Mouse (Mus musculus): Measurements from ENCODE around the gene Rasal3. TPM values are rescaled to one million over a fixed set of nuclear protein-coding genes. Genes with fewer than 3 reads are reported as not detected.

Gene Rasal3
- polyA plus RNA-seq, 1 experiment from 2014 or later = 0.70 TPM

DNA sequence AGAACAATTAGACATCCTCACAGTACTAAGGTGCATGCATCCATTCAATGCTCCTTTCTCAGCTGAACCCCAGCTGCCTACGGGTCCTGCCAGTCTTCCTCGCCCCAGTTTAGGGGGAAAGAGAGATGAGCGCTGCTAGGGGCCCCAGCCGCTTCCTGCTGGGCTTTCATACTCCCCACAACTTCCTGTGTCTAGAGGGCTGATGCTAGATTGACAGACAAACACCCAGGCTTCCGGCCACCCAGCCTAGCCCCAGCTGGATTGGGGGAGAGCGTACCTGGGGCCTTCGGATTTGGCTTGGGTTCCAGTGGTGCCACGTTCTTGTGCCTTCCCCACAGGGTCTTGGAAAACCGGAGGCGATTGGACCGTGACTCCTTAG is 615 bp downstream of the Rasal3 start:
- Histone ChIP-seq H3K36me3 (ENCODE audit: control insufficient read depth, insufficient read depth, low read length) (no peaks in the 10 kb centered on the region), H3K4me1 (ENCODE audit: control insufficient read depth, insufficient read depth, low read length) (no peaks in the 10 kb centered on the region), H3K9me3 (ENCODE audit: control insufficient read depth, low read length) (no peaks in the 10 kb centered on the region), H3K27me3 (ENCODE audit: control insufficient read depth, insufficient read depth, low read length) (peaks cover 5% of the 10 kb centered on the region), H3K4me3 (ENCODE audit: low read depth, low read length) (no peak overlapping the region), H3K4me2 (no peak overlapping the region), H3K27ac (ENCODE audit: low read depth, low read length) (no peak overlapping the region), H3K9ac (ENCODE audit: low read length) (no peak overlapping the region)
- no peak for DNase-seq (ENCODE audit: low spot score, missing footprints)
- 77% methylated on average over 11 of the region's 11 CpGs for WGBS
- no peak for ATAC-seq (ENCODE audit: low FRiP score)

DNA sequence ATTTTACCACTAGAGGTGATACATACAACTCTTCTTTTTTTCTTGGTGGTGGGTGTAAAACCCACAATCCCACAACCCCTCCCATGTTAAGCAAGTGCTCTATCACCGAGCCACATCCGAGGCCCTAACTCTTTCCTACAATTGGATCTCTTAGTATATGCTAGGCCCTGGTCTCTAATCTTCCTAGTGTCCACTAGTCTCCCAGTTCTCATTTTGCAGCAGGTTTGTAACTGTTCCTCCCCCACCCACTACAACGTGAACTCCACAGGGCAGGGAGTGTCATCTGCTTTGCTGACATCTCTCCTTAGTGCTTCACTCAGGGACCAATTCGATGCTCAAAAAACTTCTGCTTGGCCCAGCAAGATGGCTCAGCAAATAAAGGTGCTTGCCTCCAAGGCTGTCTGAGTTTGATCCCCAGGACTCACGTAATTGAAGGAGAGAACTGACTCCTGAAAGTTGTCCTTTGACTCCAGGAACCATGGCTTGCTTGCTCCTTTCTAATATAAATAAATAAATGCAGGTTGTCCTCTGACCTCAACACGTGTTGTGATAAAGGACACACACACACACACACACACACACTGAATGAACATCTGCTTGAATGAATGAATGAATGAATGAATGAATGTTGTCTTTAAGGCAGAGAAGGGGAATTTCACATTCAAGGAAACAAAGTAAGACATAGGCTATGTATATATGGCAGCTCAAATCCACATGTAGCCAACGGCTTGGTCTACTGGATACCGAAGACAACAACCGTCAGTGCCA is 1.2 kb downstream of the Rasal3 start:
- no peak overlapping the region for H3K9ac ChIP-seq (ENCODE audit: low read length)

DNA sequence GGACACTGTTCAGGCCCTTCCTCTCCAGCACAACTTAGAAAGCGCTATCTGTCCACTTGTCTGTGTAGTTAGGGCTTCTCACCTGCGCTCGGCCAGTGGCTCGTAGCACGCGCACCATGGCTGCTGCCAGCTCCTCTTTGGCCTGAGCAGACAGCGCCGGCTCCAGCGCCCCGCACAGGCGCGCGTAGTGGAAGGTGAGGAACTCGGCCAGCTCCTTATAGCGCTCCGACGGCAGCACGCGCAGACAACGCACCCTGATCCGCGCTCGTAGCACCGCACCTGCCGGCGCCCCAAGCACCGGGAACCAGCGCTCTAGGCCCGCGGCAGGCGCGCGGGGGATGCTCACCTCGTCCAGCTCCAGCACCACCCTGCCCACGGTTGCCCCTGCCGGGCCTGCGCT is 7.1 kb downstream of the Rasal3 start:
- DNase-seq (ENCODE audit: low spot score, missing footprints) (no peak), ATAC-seq (ENCODE audit: low FRiP score) (no peak)
- Histone ChIP-seq H3K36me3 (ENCODE audit: control insufficient read depth, insufficient read depth, low read length) (no peaks in the 10 kb centered on the region), H3K27ac (ENCODE audit: low read depth, low read length) (no peak overlapping the region), H3K4me1 (ENCODE audit: control insufficient read depth, insufficient read depth, low read length) (no peaks in the 10 kb centered on the region), H3K9ac (ENCODE audit: low read length) (no peak overlapping the region), H3K4me3 (ENCODE audit: low read depth, low read length) (no peak overlapping the region), H3K4me2 (peak overlapping the region; percentile 23), H3K9me3 (ENCODE audit: control insufficient read depth, low read length) (no peaks in the 10 kb centered on the region), H3K27me3 (ENCODE audit: control insufficient read depth, insufficient read depth, low read length) (peaks cover 48% of the 10 kb centered on the region)
- WGBS = 4% methylated on average over 37 of the region's 37 CpGs

More for the DNA sequence above, 1.2 kb downstream of the Rasal3 start:
- no peak for ATAC-seq (ENCODE audit: low FRiP score)
- DNase-seq (ENCODE audit: low spot score, missing footprints) = no peak
- no peaks in the 10 kb centered on the region for H3K9me3 ChIP-seq (ENCODE audit: control insufficient read depth, low read length)
- H3K27ac ChIP-seq (ENCODE audit: low read depth, low read length) = no peak overlapping the region
- H3K4me3 ChIP-seq (ENCODE audit: low read depth, low read length) = no peak overlapping the region
- WGBS = 85% methylated on average over 9 of the region's 9 CpGs
- no peak overlapping the region for H3K4me2 ChIP-seq
- H3K36me3 ChIP-seq (ENCODE audit: control insufficient read depth, insufficient read depth, low read length) = no peaks in the 10 kb centered on the region
- peaks cover 10% of the 10 kb centered on the region for H3K27me3 ChIP-seq (ENCODE audit: control insufficient read depth, insufficient read depth, low read length)
- H3K4me1 ChIP-seq (ENCODE audit: control insufficient read depth, insufficient read depth, low read length) = no peaks in the 10 kb centered on the region

DNA sequence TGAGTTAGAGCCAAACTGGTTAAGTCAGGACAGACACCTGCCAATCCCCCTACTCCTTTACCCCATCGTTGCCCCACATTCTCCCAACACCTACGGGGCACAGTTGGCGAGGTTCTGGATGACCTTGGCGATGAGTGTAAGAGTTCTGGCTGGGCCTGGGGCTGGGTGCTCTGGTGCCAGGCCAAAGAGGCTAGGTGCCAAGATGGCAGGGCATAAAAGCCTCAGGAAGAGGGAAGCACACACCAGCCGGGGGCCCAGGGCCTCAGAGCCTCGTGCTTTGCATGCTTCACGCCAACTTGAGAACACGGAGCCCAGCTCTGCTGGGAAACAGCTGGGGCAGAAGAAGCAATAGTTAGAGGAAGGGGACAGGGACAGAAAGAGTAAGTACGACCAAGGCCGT is 9.4 kb downstream of the Rasal3 start:
- DNase-seq (ENCODE audit: low spot score, missing footprints) (no peak), ATAC-seq (ENCODE audit: low FRiP score) (no peak)
- no peak overlapping the region for H3K4me2 ChIP-seq
- no peaks in the 10 kb centered on the region for H3K36me3 ChIP-seq (ENCODE audit: control insufficient read depth, insufficient read depth, low read length)
- no peak overlapping the region for H3K9ac ChIP-seq (ENCODE audit: low read length)
- no peak overlapping the region for H3K27ac ChIP-seq (ENCODE audit: low read depth, low read length)
- no peaks in the 10 kb centered on the region for H3K4me1 ChIP-seq (ENCODE audit: control insufficient read depth, insufficient read depth, low read length)
- 86% methylated on average over 10 of the region's 10 CpGs for WGBS
- H3K27me3 ChIP-seq (ENCODE audit: control insufficient read depth, insufficient read depth, low read length) = peaks cover 53% of the 10 kb centered on the region
- no peaks in the 10 kb centered on the region for H3K9me3 ChIP-seq (ENCODE audit: control insufficient read depth, low read length)
- H3K4me3 ChIP-seq (ENCODE audit: low read depth, low read length) = no peak overlapping the region

DNA sequence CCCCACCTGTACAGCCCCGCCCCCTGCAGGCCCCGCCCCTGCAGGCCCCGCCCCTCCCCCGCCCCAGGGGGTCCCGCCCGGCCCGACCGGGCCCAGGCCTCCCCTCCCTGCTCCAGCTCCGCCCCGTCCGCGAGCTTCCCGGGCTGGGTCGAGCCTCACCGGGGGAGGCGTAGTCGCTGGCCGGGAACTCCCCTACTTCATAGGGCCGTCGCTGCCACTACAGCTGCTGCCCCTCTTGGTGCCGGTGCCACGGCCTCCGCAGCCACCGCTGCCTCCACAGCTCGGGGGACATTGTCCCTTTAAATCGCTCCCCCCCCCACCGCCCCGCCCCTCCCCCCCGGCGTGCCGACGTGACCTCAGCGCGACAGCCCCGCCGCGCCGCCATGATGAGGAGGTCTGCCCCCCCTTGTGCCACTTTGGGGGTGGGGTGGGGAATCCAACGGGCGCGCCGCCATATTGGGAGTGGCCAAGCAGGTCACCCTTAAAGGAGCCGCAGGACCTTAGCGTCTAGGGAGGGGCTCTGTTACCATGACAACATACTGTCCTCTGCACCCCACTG is 14.2 kb downstream of the Rasal3 start, which contains the start of gene Wiz:
Gene Wiz, minus strand, starts transcription at position 339 of the 559 bp plus-strand sequence.
- WGBS = 2% methylated on average over 24 of the region's 44 CpGs
- Histone ChIP-seq H3K4me1 (ENCODE audit: control insufficient read depth, insufficient read depth, low read length) (peaks cover 3% of the 10 kb centered on the region; the same call in 1 of the 2 replicates), H3K27me3 (ENCODE audit: control insufficient read depth, insufficient read depth, low read length) (peaks cover 18% of the 10 kb centered on the region)

DNA sequence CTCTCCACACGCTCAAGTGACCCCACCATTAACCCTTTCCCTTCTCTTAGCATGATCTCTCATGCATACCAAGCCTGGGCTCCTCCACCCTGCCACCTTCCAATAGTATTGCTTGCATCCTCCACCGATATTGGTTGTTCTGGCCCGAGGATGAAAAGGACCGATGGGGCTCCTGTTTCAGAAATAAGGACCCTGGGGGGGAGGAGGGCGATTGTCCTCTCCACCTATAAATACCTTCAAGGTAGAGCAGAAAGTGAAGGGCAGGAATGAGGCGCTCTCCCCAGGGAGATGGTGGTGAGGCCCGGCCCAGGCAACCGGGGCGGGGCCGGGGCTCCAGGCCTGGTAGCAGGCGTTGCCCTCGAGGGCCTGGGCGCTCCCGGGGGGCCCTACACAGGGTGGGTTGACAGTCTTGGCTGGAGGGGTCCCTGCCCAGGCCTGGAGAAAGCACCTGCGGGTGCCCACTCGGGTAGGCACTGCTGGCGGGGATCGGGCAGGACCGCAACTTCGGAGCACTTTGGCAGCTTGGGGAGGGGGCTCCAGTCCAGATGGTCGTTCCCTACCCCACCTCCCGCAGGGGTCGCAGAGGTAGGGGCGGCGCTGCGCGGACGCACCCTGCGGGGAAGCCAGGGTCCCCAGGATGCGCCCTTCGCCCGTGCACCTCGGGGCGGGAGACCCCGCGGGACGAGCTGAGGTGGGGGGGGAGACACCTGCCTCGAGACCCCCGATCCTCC is 14.8 kb downstream of the Rasal3 start:
- H3K9me3 ChIP-seq (ENCODE audit: control insufficient read depth, low read length) = no peaks in the 10 kb centered on the region
- ATAC-seq (ENCODE audit: low FRiP score) (peak; percentile 66), DNase-seq (ENCODE audit: low spot score, missing footprints) (peak; percentile 83)
- peaks cover 3% of the 10 kb centered on the region; the same call in 1 of the 2 replicates for H3K4me1 ChIP-seq (ENCODE audit: control insufficient read depth, insufficient read depth, low read length)
- H3K9ac ChIP-seq (ENCODE audit: low read length) = peak overlapping the region; percentile 84
- H3K27me3 ChIP-seq (ENCODE audit: control insufficient read depth, insufficient read depth, low read length) = peaks cover 13% of the 10 kb centered on the region
- no peaks in the 10 kb centered on the region for H3K36me3 ChIP-seq (ENCODE audit: control insufficient read depth, insufficient read depth, low read length)
- H3K27ac ChIP-seq (ENCODE audit: low read depth, low read length) = no peak overlapping the region
- H3K4me3 ChIP-seq (ENCODE audit: low read depth, low read length) = peak overlapping the region; percentile 73
- H3K4me2 ChIP-seq = peak overlapping the region; percentile 94
- 1% methylated on average over 30 of the region's 39 CpGs for WGBS

More for the DNA sequence above, 14.2 kb downstream of the Rasal3 start, which contains the start of gene Wiz:
- Histone ChIP-seq H3K4me2 (peak within 1 kb of the TSS; percentile 94), H3K9ac (ENCODE audit: low read length) (peak within 1 kb of the TSS; percentile 84), H3K36me3 (ENCODE audit: control insufficient read depth, insufficient read depth, low read length) (no peaks in the 10 kb centered on the region), H3K9me3 (ENCODE audit: control insufficient read depth, low read length) (no peaks in the 10 kb centered on the region), H3K4me3 (ENCODE audit: low read depth, low read length) (peak within 1 kb of the TSS; percentile 73), H3K27ac (ENCODE audit: low read depth, low read length) (no peak within 1 kb of the TSS; the same call in 1 of the 2 replicates)
- ATAC-seq (ENCODE audit: low FRiP score) = peak; percentile 91
- peak; percentile 98 for DNase-seq (ENCODE audit: low spot score, missing footprints)

DNA sequence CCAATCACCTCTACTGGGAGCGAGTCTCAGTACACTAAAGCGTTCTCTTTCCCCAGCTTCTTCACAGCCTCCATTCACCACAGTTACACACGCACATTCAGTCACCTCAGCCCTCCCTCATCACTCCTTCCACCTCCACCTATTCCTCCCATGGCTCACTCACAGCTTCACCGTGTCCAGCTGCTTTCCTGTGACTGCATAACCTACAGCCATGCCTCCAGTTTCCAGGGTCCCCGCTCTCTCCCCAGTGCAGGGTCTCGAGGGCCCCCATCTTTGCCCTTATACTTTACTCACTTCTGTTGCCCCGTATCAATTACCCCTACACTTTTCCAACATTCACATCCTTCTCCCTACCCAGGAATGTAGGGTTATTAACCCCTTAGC is 15.4 kb downstream of the Rasal3 start:
- Histone ChIP-seq H3K9ac (ENCODE audit: low read length) (0 out of 2 replicates have a peak overlapping the region, but pooled peaks have one; percentile 84), H3K9me3 (ENCODE audit: control insufficient read depth, low read length) (no peaks in the 10 kb centered on the region), H3K4me1 (ENCODE audit: control insufficient read depth, insufficient read depth, low read length) (peaks cover 3% of the 10 kb centered on the region; the same call in 1 of the 2 replicates), H3K27me3 (ENCODE audit: control insufficient read depth, insufficient read depth, low read length) (peaks cover 13% of the 10 kb centered on the region), H3K36me3 (ENCODE audit: control insufficient read depth, insufficient read depth, low read length) (no peaks in the 10 kb centered on the region), H3K4me2 (peak overlapping the region; percentile 94), H3K4me3 (ENCODE audit: low read depth, low read length) (peak overlapping the region; percentile 73), H3K27ac (ENCODE audit: low read depth, low read length) (no peak overlapping the region)
- ATAC-seq (ENCODE audit: low FRiP score) (no peak), DNase-seq (ENCODE audit: low spot score, missing footprints) (no peak)
- 47% methylated on average over 7 of the region's 7 CpGs for WGBS

DNA sequence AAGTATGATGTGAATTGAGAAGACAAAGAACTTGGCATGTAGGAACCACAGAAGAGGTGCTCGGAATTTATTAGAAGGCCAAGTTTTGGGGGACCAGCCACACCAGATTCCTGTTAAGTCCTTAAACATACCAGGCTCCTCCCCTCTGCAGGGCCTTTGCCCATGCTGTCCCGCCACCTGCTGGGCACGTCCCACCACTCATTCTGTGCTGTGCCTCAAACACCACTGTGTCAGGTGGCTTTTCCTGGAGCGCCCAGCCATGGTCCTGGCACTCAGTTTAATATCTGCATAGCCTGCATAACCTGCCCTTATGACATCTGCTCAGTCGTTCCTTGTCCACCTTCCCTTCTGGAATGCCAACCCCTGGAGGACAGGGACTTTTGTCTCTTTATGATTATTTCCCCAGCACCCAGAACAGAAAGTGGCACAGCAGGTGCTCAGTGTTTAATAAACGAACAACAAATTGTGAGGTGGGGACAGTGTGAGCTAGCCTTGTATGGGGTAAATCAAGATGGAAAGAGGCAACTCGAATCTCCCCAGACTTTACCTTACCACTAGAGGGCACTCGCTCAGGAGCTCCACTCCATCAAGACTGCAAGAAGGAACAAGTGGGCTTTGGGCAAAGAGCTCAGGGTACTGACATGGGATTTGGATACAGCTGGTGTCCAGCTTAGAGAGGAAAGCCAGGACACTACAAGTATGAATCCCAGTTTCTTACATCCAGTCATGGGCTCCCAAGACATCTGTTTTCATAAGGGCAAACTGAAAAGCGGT is 16.5 kb downstream of the Rasal3 start:
- Histone ChIP-seq H3K4me2 (no peak overlapping the region), H3K9me3 (ENCODE audit: control insufficient read depth, low read length) (no peaks in the 10 kb centered on the region), H3K4me1 (ENCODE audit: control insufficient read depth, insufficient read depth, low read length) (peaks cover 3% of the 10 kb centered on the region; the same call in 1 of the 2 replicates), H3K36me3 (ENCODE audit: control insufficient read depth, insufficient read depth, low read length) (no peaks in the 10 kb centered on the region), H3K27me3 (ENCODE audit: control insufficient read depth, insufficient read depth, low read length) (peaks cover 10% of the 10 kb centered on the region), H3K27ac (ENCODE audit: low read depth, low read length) (no peak overlapping the region), H3K4me3 (ENCODE audit: low read depth, low read length) (no peak overlapping the region), H3K9ac (ENCODE audit: low read length) (no peak overlapping the region)
- 69% methylated on average over 9 of the region's 9 CpGs for WGBS
- DNase-seq (ENCODE audit: low spot score, missing footprints) (no peak), ATAC-seq (ENCODE audit: low FRiP score) (no peak)
